Mouse (Mus musculus): Measurements from ENCODE around the gene Vav1. TPM values are rescaled to one million over a fixed set of nuclear protein-coding genes. Genes with fewer than 3 reads are reported as not detected.

Vav1 gene
- polyA plus RNA-seq, 1 experiment from 2014 or later, result 1.3 TPM

Other genes with a start within 250 kb of the Vav1 start
- 47.0 and 48.8 TPM in 2 replicates for gene Khsrp, start 247.6 kb upstream of the Vav1 start, polyA plus RNA-seq (2016; fragmentation: Nextera tagmentation; extraction: Ambion mirVana)
- not detected in 2 replicates for gene Slc25a41, start 237.4 kb upstream of the Vav1 start, polyA plus RNA-seq (2016; fragmentation: Nextera tagmentation; extraction: Ambion mirVana)
- gene Crb3, start 220.0 kb upstream of the Vav1 start, polyA plus RNA-seq (2016; fragmentation: Nextera tagmentation; extraction: Ambion mirVana), result 1.9 and 2.7 TPM in 2 replicates
- gene Slc25a23, start 219.2 kb upstream of the Vav1 start, polyA plus RNA-seq (2016; fragmentation: Nextera tagmentation; extraction: Ambion mirVana), result 2.5 and 3.9 TPM in 2 replicates
- 0.66 and 0.97 TPM in 2 replicates for gene Dennd1c, start 200.6 kb upstream of the Vav1 start, polyA plus RNA-seq (2016; fragmentation: Nextera tagmentation; extraction: Ambion mirVana)
- 3.3 and 5.4 TPM in 2 replicates for gene Tubb4a, start 191.3 kb upstream of the Vav1 start, polyA plus RNA-seq (2016; fragmentation: Nextera tagmentation; extraction: Ambion mirVana)
- gene Tnfsf9, start 173.8 kb upstream of the Vav1 start, polyA plus RNA-seq (2016; fragmentation: Nextera tagmentation; extraction: Ambion mirVana), result 7.4 and 7.8 TPM in 2 replicates
- not detected in 2 replicates for gene Cd70, start 129.3 kb upstream of the Vav1 start, polyA plus RNA-seq (2016; fragmentation: Nextera tagmentation; extraction: Ambion mirVana)
- gene Tnfsf14, start 84.9 kb upstream of the Vav1 start, polyA plus RNA-seq (2016; fragmentation: Nextera tagmentation; extraction: Ambion mirVana), result 0.15 TPM in 2 replicates
- 0.03 and 0.15 TPM in 2 replicates for gene C3, start 51.0 kb upstream of the Vav1 start, polyA plus RNA-seq (2016; fragmentation: Nextera tagmentation; extraction: Ambion mirVana)
- gene Gpr108, start 30.7 kb upstream of the Vav1 start, polyA plus RNA-seq (2016; fragmentation: Nextera tagmentation; extraction: Ambion mirVana), result 24.7 and 26.7 TPM in 2 replicates
- gene Trip10, start 29.6 kb upstream of the Vav1 start, polyA plus RNA-seq (2016; fragmentation: Nextera tagmentation; extraction: Ambion mirVana), result 34.7 and 42.9 TPM in 2 replicates
- 0.74 and 1.0 TPM in 2 replicates for gene Adgre1, start 79.6 kb downstream of the Vav1 start, polyA plus RNA-seq (2016; fragmentation: Nextera tagmentation; extraction: Ambion mirVana)

Data from limb, embryonic 10.5 days (tissue).